Mouse (Mus musculus) fibroblast of lung, adult 2 months (primary cell): ENCODE measurements around the gene Nkd2.

Experiments used
- DNase-seq: peaks from one replicate; pipeline ENCODE4 v3.0.0-alpha.2; 2011; ENCODE audit warnings: low read depth

Nkd2 gene

GRCm38 (mm10) chr13:73816338-73816737 lies 31.1 kb downstream of the Nkd2 start:
- DNase-seq, result no peak

- no peak for DNase-seq
Observed at GRCm38 (mm10) chr13:73814181-73814580, 33.2 kb downstream of the Nkd2 start.

- DNase-seq, result no peak
Observed at GRCm38 (mm10) chr13:73812936-73813335, 34.5 kb downstream of the Nkd2 start.

GRCm38 (mm10) chr13:73804914-73805313 lies 42.5 kb downstream of the Nkd2 start:
- no peak for DNase-seq

DNA sequence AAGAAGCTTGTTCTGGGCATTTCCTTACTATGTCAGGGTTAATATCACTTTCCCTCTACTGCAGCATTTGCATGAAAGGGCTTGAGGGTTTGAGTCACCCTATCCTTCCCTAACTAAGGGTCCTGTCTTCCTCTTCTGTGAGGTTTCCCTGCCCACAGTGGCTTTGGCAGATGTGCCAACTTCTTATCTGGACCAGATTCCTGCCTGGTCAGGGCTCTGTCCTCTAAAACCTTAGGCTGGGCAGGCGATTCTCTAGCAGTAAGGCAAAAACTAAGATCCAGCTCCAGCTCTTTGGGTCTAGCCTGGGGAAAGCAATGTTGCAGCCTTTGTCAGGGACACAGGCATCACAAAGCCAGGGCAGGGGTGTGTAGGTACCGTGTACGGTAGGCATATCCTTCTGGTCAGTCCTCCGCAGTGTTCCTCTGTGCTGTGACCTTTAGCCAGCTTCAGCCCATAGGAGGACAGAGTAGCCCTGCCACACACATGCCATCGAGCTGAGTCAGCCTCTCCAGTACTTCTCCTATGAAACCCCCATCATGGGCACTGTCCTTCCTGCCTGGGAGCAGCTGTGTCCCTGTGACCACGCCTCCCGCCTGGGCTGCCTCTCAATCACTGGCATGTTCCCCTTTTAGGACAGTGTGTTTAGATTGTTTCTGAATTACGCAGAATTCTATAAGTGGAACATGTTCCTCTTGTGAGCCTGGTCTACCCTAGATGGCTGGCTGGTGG lies 43.8 kb downstream of the Nkd2 start:
- DNase-seq, result no peak

- no peak for DNase-seq
Observed at GRCm38 (mm10) chr13:73799110-73799509, 48.3 kb downstream of the Nkd2 start.

DNA sequence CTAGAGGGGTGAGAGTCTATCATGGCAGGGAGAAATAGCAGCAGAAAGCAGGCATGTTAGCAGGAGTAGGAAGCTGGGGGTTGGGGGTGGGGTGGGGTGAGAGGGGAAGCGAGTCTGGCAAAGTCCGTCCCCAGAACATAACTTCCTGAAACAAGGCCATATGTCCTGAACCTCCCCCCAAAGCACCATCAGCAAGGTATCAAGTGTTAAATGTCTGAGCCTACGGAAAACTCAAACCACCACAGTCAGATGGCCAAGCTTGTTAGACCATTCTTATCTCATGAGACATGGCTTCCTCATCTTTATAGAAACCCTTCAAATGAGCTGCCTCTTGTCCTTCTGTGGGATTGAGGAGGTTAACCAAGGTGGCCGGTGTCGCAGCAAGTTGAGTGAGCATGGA lies 54.3 kb downstream of the Nkd2 start:
- no peak for DNase-seq

DNA sequence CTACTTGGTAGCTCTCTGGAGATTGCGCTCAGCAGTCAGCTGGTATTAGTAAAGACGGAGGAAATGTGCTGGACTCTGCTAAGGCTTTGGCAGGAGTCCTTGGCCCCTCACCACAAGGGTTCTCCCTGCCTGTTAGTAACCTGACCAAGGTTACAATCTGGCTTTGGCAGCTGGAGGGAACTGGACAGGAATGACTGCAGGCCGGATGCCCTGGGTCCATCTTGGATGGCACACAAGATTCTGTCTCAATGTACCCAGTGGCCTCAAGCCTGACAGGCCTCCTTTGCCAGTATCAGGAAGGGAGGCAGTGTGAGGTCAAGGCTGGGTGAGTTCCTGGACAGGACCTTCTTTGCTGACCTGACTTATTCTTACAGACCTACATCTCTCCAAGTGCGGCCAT lies 55.3 kb downstream of the Nkd2 start:
- peak; percentile 22 for DNase-seq

- DNase-seq, result no peak
Observed at GRCm38 (mm10) chr13:73782486-73782885, 64.9 kb downstream of the Nkd2 start.

DNA sequence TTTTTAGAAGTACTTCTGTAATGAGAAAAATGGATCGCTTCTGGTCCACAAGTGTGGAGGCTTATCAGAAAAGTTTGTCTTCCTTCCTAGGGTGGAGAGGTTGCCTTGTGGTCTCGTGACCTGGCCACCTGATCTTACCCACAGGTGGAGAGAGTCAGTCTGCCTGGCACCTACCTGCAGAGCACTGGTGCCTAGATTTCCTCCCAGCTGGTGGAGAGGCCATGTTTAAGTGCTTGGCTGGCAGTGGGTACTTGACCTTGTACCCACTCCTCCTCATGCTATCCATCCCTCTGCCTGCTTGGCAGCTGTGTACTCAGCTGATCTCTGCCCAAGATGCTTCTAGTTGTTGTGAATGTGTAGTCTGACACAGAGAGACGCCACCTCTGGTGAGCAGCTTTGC lies 69.9 kb downstream of the Nkd2 start:
- DNase-seq, result no peak

- DNase-seq, result no peak
Observed at GRCm38 (mm10) chr13:73775786-73776185, 71.6 kb downstream of the Nkd2 start.

- DNase-seq, result peak; percentile 33
Observed at GRCm38 (mm10) chr13:73773519-73774205, 73.8 kb downstream of the Nkd2 start.

GRCm38 (mm10) chr13:73772655-73773054 lies 74.8 kb downstream of the Nkd2 start:
- no peak for DNase-seq

- DNase-seq, result no peak
Observed at GRCm38 (mm10) chr13:73771131-73771530, 76.3 kb downstream of the Nkd2 start.

DNA sequence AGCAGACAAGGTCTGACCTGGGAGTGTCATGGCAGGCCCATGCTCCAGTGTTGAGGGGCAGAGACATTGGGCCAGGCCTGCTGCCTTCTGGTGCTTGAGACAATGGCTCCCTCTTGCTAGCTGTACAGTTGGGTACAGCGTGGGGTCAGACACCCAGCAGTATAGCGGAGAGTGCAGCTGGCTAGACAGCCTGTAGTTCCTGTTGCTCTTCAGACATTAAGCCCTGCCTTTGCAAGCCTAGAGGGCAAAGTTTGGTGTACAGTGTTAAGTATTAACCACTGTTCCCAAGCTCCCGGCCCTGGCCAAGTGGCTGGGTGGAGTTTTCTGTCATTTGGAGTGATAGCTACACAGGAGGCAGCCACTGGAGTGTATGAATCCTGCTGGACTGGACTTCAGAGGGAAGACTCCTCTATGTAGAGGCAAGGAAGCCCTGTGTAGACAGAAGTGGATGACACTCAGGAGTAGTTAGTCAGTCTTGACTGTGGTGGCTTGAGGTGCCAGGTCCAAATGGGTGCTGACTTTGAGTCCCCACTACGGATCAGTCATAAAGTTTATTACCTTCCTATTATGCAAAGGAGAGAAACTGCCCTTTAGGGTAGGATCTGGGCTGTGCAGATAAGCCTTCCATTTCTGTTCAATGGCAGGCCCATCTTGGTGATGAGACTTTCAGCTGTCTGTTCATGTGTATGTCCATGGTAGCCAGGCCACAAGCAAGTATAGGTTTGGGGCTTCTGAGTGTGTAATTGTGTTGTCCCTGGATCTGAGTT lies 77.3 kb downstream of the Nkd2 start:
- no peak for DNase-seq
